Mouse (Mus musculus): ENCODE measurements at regions not wholly inside any gene's neighbourhood (a gene's known extent, or its start where the extent isn't known, plus 50 kb on each side); places are given as distances from the start of the nearest gene placed in this dataset.
A peak's percentile ranks its signal among the peaks of the same experiment; 100 is the strongest.

DNA sequence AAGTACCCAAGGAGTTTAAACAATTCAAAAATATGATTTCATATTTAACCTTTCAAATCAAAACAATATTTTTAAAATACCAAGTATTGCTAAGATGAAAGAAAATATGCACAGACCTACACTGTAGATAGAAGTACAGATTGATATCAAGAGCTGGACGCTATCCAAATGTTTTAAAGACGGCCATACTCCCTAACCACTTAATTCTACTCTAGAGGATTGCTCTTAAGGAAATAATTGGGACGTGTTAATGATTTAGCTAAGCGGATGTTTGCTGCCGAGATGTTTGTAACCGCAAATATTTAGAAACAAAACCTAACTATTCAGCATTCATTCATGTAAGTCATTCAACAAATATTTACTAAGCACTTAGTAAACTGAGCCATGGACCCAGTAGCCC, 294.2 kb downstream of the Mycn start:
- DNase-seq (ENCODE audit: extremely low read depth, low read depth, low spot score): no peak

DNA sequence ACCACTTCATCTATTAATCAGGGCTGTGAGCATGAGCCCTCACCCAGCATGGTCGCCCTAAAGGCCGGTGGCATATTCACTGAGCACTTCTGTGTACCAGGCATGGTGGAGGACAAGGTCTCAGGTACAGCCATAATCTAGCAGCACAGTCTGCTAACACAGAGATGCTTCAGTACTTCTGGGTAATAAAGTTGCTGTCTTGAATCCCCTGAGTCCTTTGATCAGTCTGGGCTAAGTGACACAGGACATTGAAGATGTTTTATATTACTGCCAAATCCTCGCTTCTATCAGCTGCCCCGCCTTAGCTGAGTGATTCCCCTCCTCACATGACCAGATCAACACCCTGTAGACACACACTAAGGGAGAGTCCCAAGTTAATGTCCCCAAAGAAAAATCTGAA, 296.5 kb downstream of the Mycn start:
- DNase-seq (ENCODE audit: extremely low read depth, low read depth, low spot score): no peak

DNA sequence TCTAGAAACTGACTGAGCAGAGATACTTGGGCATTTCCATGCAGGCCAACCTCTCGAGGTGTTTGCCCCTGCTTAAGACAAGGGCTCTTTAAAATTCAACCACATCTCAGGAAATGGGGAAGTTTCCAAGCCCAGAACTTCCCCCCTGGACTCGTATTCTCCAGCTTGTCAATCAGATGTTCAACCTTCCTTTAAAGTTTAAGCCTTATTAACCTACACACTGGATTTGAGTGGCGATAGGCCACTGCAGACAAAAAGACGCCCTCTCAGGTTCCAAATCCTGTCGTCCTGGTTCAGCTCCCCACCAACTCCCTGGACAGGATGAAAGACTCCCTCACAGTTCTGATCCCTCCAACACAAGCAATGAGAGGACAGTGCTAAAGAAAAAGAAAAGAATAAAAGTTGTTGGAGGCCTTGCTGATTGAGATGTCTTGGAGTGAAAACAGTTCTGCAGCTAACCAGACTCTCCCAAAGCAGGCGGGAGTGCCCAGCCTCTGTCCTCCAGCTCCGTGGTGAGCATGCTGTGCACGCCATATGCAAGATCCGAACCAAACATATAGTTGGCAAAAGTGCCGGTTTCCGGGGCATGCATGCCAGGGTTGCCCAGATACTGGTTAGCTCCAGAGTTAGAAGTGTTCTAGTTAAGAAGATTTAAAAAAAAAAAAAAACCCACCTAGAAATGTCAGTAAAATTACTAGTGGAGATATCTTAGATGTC, 298.3 kb downstream of the Mycn start:
- no peak for DNase-seq (ENCODE audit: extremely low read depth, low read depth, low spot score)

DNA sequence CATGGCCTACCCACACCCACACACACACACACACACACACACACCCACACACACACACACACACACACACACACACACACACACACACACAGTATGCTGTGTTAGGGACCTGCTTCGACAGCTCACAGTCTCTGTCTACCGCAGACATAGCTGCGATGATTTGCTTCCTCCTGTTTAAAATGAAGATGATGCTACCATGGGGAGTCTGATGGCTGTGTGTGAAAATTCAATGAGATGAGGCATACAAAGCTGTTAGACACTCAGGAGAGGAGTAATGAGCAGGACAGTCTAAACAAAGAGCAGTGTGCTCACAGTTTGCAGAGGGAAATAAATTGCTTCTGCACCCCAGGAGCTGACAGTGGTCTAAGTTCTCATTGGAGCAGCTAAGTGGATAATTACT, 306.4 kb downstream of the Mycn start:
- DNase-seq (ENCODE audit: extremely low read depth, low read depth, low spot score): no peak

DNA sequence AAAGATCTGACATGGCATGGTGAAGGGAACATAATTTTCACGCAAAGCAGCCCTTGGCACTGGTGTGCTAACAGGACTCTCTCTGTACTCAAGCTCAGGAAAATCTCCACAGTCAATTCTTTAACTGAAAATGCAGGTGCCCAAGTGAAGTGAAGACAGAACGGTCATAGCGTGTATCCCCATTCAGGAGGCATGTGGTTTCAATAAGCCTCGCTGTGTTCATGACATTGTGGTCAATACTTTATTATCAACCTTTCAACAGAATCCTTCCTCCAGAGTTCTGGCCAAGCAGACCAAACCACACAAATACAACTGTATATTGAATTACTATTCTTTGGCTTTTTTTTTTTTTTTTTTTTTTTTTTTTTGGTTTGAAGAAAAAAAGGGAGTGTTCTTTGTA, 314.1 kb downstream of the Mycn start:
- DNase-seq (ENCODE audit: extremely low read depth, low read depth, low spot score): no peak

DNA sequence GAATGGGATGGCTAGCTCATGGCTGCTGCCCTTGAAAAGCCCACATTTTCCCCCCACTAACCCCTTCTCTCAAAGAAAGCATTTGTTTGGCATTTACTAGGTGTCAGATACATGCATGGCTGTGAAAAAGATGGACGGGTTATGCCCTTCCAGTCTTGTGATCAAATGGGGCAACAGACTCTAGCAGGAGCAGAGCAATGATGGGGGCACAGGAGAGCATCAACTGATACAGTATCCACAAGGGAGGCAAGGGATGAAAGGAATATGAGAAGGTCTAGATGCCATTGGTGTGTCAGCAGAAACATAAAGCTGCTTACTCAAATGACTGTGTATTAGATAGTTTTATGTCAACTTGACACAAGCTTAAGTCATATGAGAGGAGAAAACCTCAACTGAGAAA, 315.9 kb downstream of the Mycn start:
- DNase-seq (ENCODE audit: extremely low read depth, low read depth, low spot score): no peak

DNA sequence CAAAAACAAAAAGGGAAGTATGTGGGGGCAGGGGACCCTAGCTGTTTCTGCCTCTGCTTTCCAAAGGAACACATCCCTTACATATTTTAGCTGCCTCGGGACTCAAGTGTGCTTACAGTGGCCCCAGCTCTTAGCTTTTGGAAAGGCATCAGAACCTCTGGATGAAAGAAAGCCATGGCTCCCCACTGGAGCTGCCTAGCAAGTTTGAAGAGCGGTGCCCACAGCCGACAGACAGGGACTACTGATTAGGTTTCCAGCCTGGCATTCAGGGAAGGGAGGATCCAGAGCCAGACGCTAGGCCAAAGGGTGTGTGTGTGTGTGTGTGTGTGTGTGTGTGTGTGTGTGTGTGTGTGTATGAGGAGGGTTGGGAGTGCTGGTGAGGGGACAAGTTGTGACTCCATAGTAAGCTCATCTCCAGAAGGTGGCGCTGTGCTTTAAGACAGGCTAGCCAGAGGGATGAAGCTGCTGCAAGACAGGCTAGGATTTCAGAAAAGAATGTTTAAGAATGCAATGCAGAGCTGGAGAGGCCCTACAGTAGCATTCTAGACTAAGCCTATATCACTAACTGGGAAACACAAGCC, 318.9 kb downstream of the Mycn start:
- DNase-seq (ENCODE audit: extremely low read depth, low read depth, low spot score): peak; percentile 5

DNA sequence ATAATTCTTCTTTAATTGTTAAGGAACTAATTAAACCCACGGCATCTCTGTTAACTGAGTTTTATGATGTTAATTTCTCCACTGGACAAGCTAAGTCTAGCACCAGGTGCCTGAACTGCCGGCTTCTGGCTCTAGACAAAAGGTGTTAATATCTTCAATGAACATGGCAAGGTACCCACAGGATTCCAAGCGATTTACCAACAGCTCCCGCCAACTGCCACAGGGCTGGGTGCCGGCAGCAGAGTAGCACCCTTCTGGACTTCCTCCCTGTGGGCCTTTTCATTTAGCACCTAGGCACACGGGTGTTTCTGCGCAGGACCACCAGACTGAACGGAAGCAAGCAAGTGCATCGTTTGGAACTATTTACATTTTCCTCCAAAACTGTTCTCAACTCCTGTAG, 320.2 kb downstream of the Mycn start:
- DNase-seq (ENCODE audit: extremely low read depth, low read depth, low spot score): no peak

DNA sequence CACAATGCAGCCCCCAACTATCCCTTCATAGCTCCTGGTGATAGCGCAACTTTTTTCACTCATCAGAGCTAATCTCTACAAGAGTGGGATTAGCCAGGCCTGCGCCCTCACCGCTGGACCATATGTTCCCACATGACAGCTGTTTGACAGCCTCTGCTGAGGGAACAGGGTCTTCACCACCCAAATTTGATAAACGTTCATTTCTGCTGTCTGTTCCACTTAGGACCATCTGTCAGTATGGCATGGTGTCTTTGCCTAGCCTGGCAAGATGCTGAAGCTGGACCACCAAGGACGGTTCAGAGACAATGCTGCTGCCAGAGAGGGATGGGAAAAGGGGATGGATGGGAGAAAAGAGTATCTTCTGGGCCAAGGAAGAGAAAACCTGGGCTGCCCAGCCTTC, 321.4 kb downstream of the Mycn start:
- no peak for DNase-seq (ENCODE audit: extremely low read depth, low read depth, low spot score)

DNA sequence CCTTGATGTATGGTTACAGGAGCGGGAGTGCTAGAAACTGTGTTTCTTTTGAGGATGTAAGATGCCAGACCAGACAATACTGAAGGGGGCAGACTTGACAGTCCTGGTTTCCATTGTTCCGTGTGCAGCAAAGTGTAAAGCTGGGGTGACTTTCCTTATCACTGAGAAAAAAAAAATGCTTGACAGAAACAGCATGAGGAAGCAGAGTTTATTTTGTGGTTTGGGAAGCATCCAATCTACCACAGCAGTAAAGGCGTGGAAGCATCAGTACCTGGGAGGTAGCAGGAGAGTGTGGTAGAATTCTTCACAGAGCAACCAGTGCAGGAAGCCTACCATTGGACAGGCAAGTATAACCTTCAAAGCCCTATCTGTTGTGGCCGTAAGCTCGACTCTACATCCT, 322.3 kb downstream of the Mycn start:
- DNase-seq (ENCODE audit: extremely low read depth, low read depth, low spot score): no peak

DNA sequence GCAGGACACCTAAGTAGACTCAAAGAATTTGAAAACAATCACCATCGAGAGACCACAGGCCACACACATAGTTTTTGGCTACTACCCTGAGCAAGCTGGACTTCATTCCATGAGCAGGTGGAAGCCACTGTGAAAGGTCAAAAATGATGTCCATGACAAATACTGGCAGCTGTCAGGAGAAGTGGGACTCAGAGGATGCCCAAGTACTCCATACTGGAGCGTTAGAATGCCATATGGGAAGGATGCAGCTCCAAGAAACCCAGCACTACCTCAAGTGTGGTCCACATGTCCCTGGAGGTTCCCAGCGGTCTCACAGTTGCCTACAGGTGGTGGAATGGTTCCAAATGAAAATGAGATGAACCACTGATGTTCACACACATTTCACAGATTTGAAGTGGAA, 329.2 kb downstream of the Mycn start:
- DNase-seq (ENCODE audit: extremely low read depth, low read depth, low spot score): no peak

DNA sequence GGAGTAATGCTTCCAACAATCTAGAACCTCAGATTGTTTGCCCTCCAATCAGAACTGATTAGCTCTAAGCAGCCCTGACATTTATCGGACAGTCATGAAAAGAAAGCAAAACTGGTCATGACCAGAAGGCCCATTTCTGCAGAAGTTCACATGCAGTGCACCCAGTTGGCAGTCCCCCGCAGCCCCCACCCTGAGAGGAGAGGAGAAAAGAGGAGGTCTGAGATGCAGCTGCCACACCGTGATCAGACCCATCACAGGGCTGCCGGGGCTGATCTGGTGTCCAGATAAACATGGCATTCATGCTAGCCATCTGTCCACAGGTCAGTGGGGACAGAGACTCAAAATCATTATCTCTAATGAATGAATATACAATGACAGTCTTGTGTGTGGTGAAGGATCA, 330.9 kb downstream of the Mycn start:
- DNase-seq (ENCODE audit: extremely low read depth, low read depth, low spot score): no peak

DNA sequence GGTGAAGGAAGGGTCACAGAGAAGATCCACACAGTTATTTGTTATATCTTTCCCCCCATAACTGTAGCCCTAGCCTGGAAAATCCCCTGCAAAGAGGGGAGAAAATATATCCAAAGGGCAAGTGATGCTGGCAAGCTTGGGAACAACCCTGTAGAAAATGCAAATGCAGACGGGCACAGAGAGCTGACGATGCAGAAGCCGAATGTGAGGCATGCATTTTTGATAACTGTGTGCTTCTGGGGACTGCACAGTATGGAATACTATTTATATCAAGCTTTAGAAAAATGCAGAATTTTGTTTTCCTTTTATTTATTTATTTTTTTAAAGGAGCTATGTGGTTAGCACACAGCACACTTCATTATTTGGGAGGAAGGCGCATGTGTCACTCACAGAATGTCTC, 333.7 kb downstream of the Mycn start:
- DNase-seq (ENCODE audit: extremely low read depth, low read depth, low spot score): no peak

DNA sequence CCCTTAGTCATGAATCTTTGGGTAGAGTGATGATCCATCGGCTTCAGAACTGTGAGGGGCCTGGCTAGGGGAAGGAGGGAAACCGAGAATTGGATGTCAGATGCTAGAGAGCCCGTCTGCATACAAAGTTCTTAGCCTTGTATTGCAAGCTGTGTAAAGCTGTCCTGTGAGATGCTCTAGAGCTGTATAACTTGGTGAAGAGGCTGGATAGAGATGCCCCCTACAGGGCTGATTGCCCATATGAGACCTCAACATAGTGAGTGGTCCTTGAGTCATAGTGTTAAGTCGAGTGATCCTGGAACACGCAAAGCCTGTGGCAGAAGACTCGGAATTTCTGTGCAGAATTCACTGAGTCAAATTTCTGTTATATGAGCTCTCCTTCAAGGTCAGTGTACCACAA, 334.8 kb downstream of the Mycn start:
- no peak for DNase-seq (ENCODE audit: extremely low read depth, low read depth, low spot score)

DNA sequence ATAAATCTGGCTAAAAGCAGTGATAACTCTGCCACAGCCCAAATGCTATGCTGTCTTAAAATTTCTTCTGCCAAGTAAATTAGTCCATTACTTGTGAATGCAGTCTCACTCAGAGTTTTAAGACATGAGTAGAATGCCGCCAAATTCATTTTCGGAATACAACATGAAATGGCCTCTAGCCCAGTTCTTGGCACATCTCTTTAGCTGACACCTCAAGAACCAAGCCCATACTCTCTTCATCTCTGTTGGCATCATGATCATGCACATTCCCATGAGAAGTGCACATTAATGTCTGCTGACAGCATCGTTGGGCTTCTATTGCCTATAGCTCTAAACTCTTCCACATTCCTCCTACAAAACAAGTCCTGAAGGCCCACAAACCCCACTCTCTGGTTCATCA, 336.2 kb downstream of the Mycn start:
- no peak for DNase-seq (ENCODE audit: extremely low read depth, low read depth, low spot score)

DNA sequence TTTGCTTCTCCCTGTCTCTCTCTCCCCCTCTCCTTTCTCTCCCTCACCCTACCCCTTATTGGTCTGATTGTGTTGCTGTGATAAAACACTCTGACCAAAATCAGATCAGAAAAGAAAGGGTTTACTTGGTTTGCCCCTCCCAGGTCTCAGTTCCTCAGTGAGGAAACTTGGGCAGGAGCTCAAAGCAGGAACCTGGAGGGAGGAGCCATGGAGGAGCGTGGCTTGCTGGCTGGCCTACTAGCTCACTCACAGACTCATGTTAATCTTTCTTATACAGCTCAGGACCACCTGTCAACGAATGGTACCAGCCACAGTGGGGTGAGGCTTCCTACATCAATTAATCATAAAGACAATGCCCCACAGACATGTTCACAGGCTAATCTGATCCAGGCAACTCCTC, 339.4 kb downstream of the Fam49a start:
- no peak for DNase-seq (ENCODE audit: extremely low read depth, low read depth, low spot score)

DNA sequence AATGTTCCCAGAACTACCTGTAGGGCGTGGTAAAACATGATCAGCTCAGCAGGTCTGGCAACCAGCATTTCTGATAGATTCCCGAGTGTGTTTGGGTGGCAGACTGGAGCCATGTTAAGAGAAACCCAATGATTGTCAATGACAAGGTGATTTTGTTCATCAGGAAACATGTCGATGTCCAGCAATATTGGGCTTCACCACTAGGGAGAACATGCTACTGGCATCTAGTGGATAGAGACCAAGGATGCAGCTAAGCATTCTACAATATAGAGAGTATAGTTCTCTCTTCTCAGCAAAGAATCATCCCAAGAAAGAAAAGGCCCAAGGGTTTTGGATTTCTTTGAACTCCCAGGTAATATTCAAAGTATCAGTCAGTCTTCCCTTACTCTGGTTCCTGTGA, 333.5 kb downstream of the Fam49a start:
- DNase-seq (ENCODE audit: extremely low read depth, low read depth, low spot score): no peak

DNA sequence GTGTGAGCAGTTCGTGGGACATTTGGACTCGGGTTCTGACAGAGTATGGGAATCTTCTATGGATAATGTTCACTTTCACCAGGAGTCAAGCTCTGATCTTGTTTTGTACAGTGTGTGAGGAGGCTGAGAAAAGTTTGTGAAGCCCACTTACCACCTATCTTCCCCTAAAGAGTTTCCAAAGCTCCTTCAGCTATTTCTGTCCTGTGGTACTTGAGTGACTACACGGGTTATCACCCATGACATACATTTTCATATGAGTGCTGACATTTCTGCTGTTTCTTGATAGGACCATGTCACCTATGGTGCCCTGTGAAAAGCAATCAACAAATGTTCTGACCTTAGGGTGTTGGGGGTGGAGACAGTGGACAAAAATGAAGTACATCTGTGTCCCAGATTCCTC, 332.6 kb downstream of the Fam49a start:
- DNase-seq (ENCODE audit: extremely low read depth, low read depth, low spot score): no peak

DNA sequence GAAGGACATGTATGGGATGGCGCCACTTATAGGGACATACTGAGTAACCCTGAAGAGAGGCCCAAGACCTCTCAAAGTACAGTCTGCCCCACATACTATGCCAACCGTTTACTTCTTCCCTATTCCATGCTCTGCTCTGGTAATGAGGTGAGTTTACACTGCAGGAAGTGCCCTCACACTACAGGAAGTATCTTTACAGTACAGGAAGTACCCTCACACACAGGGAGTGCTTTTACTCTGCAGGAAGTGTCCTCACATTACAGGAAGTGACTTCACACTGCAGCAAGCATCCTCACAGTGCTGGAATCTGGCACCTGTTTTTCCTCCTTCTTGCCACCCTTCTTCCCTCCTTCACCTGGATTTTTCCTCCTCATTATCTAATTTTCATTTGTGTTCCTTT, 331.4 kb downstream of the Fam49a start:
- DNase-seq (ENCODE audit: extremely low read depth, low read depth, low spot score): no peak

DNA sequence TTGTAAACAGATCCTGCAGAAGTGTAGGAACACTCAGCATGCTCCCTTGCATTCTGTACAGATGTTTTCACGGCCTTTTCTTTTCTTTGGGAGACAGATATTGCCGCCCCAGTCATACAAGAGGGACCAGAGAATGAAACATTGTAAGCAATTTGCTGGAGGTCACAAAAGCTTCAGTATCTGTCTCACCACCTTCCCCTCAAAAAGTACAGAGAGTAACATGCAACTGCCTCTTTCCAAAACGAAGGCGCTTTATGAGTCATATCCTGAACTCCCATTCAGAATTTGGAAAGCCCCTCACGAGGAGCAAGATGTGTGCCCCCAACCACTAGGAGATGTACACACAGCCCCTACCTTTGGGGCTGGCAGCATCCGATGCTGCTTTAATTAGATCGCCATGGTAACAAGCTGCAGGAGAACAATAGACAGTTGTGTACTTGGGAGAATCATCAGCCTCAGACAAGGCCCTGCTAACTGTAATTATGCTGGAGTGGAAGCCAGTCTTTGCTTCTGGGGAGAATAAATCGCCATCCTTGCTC, 328.9 kb downstream of the Fam49a start:
- no peak for DNase-seq (ENCODE audit: extremely low read depth, low read depth, low spot score)

DNA sequence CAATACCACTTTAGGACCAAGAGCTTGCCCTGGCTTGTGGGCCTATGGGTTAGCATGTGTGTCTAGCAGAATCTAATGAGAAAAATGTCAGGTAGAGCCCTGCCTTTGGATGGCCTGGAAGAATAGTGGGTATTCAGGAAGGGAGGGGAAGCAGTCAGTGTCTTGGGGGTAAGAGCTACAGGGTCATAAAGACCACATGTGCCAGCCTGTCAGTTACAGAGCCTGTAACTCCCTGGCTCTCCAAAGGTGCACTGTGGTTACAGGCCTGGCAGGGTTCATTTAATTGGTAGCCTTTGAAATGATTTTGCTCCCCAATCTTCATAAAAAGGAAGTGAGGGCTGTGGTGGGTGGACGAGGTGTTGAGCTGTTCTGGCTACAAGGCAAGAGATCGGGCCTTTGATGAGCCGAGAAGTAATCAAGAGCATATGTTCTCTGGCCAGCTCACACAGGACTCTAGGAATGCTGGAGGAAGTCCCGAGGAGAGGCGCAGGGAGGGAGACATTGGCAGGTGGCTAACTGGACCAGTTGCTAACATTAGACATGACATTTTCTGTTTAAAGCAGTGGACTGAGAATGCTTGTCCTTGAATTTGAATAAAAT, 326.9 kb downstream of the Fam49a start:
- DNase-seq (ENCODE audit: extremely low read depth, low read depth, low spot score): no peak

DNA sequence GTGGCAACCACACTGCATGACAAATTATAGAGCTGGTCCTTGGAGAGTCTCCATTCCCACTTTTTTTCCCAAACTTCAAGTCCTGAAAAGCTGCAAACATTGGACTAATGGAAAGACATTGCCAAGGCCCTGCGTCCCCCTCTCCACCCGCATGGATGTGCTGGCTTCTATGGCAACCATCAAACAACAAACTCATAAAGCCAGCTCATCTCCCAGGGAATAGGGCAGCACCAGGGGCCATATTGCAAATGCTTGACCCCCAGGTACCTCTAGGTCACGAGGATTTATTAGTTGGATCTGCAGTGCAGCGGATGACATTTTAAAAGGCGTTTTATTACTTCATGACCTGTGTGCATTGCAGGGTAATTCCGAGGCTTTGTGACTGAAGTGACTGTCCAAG, 324.5 kb downstream of the Fam49a start:
- DNase-seq (ENCODE audit: extremely low read depth, low read depth, low spot score): no peak

All from fat pad, adult 2 months (tissue).